Mouse (Mus musculus): ENCODE measurements around the gene Mitd1.

Gene Mitd1

DNA sequence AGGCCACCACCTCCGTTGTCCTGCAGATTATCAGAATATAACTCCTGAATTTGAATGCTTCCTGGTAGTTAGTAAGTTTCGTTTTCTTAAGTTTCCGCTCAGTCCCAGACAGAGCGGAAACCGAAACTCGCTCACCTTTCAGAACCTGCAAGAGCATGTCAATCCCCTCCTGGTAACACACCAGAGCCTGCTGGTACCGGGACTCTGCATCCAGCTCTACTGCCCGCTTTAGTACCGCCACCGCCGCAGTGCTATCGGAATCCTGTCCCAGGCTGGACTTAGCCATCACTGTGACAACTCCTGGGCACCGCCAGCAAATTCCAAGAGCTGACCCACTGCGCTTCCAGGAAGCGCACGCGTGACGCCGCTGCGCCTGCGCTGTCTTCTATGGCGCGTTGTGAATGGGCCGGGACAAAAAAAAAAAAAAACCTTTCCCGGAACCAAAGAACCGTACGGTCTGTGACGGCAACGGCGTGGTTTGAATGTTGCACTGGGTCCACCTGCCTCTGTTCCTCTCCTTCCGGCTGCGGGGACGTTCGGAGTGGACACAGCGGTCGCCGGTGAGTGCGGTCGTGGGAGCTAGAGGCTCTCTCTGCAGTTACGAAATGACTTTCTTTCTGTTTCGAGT lies at the start of gene Mitd1, which contains the start of gene Mrpl30:
TSS of gene Mitd1 (minus strand) at position 387 of the 628 bp plus-strand sequence.
TSS of gene Mrpl30 (plus strand) at position 453 of the 628 bp plus-strand sequence.
- peak; percentile 82 for DNase-seq (ENCODE audit: low spot score)

- peak; percentile 7 for DNase-seq (ENCODE audit: low spot score)
Observed at GRCm38 (mm10) chr1:37931806-37932205, 41.6 kb upstream of the Mitd1 start.

GRCm38 (mm10) chr1:37925971-37926370 lies 35.8 kb upstream of the Mitd1 start:
- no peak for DNase-seq (ENCODE audit: low spot score)

- no peak for DNase-seq (ENCODE audit: low spot score)
Observed at GRCm38 (mm10) chr1:37922536-37922935, 32.3 kb upstream of the Mitd1 start.

DNA sequence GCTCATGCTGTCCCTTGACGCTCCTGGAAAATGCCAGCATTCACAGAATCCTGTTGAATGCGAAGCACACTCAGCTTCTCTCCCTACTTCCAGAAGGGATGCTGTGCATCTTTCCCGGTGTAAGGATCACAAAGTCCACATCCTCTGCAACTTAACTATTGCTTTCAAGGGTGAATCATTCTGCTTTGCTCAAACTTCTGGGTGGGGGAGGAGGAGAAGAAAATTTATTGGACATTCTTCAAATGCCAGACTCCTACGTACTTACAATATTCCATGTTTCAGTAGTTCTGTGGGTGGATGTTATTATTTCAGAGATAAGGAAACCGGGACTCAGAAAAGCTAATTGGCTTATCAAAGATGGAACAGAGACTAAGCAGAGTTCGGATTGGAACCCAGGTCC lies 27.9 kb upstream of the Mitd1 start:
- DNase-seq (ENCODE audit: low spot score) = no peak

- DNase-seq (ENCODE audit: low spot score) = no peak
Observed at GRCm38 (mm10) chr1:37917666-37918065, 27.5 kb upstream of the Mitd1 start.

DNA sequence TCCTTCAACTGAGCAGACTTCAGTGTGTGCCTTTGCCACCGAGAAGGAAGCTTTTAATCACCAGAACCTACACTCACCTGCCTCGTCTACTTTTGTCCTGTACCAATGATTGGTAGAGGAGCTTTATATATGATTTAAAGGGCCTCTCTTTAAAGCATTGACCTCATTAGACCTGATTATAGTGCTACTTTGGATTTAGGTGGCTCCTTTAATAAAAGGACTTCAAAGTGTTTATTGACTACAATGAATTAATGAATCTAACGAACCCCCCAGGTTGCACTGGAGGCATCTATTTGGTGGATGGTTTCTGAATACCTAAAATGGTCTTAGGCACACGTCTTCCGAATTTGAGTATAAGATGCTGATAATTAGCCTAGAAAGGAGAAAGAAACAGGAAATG lies 26.2 kb upstream of the Mitd1 start, which contains the start of gene Lyg2:
TSS of gene Lyg2 (minus strand) at position 101 of the 400 bp plus-strand sequence.
- no peak for DNase-seq (ENCODE audit: low spot score)

GRCm38 (mm10) chr1:37912751-37913150 lies 22.5 kb upstream of the Mitd1 start:
- DNase-seq (ENCODE audit: low spot score) = no peak

GRCm38 (mm10) chr1:37903178-37903577 lies 13.0 kb upstream of the Mitd1 start:
- DNase-seq (ENCODE audit: low spot score) = peak; percentile 23

GRCm38 (mm10) chr1:37900288-37900687 lies 10.1 kb upstream of the Mitd1 start:
- no peak for DNase-seq (ENCODE audit: low spot score)

- no peak for DNase-seq (ENCODE audit: low spot score)
Observed at GRCm38 (mm10) chr1:37899816-37900215, 9.6 kb upstream of the Mitd1 start.

- DNase-seq (ENCODE audit: low spot score) = no peak
Observed at GRCm38 (mm10) chr1:37894606-37895005, 4.4 kb upstream of the Mitd1 start.

GRCm38 (mm10) chr1:37891400-37891799 lies 1.2 kb upstream of the Mitd1 start:
- no peak for DNase-seq (ENCODE audit: low spot score)

DNA sequence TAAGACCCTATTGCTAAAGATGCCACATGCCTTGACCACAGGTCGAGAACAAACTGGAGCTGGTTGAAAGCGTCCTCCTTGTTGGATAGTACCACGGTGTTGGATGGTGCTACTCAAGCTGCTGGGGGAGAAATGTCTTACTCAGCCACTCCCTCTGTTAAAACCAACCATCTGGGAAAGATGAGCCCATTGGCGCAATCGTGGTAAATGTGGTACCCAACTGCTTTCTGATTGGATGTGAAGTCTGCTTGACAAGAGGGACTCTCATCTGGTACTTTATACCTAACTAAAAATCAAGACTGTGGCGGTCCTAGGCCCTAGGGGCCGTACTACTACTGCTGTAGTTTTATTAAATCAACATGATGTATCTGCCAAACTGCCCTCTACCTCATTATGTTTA lies 1.0 kb downstream of the Mitd1 start:
- no peak for DNase-seq (ENCODE audit: low spot score)

GRCm38 (mm10) chr1:37884451-37884850 lies 5.8 kb downstream of the Mitd1 start:
- DNase-seq (ENCODE audit: low spot score) = no peak

- DNase-seq (ENCODE audit: low spot score) = no peak
Observed at GRCm38 (mm10) chr1:37883411-37883810, 6.8 kb downstream of the Mitd1 start.

DNA sequence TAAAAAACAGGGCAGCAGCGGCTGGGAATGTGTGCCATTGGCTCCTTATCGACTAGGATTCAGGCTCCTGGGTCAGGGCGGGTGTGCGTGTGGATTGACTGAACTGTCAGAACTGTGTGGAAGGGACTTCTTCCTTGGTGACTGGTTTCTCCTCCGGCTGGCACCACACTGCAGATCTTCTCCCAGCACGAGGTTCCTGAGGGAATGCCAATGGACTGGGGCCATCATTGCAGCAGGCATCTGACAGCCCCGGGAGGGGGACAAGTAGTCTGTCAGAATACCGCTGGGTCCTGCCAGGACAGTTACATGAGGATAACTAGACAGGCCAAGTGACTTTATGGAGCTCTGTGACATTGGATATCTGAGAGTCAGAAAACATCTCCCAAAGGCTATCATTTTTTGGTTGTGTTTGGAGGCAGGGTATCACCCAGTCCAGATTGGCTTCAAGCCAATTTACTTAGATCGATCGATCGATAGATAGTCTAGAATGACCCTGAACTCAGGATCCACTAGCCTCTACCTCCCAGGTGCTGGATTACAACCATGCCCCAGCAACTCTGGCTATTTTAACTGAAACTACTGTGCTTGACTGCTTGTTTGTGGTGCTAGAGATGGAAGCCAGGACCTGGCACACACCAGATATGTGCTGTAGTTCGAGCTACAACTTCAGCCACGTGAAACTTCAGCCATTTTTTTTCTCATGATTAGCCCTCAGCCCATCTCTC lies 12.3 kb downstream of the Mitd1 start:
- DNase-seq (ENCODE audit: low spot score) = no peak

GRCm38 (mm10) chr1:37873157-37873556 lies 17.1 kb downstream of the Mitd1 start:
- DNase-seq (ENCODE audit: low spot score) = no peak

DNA sequence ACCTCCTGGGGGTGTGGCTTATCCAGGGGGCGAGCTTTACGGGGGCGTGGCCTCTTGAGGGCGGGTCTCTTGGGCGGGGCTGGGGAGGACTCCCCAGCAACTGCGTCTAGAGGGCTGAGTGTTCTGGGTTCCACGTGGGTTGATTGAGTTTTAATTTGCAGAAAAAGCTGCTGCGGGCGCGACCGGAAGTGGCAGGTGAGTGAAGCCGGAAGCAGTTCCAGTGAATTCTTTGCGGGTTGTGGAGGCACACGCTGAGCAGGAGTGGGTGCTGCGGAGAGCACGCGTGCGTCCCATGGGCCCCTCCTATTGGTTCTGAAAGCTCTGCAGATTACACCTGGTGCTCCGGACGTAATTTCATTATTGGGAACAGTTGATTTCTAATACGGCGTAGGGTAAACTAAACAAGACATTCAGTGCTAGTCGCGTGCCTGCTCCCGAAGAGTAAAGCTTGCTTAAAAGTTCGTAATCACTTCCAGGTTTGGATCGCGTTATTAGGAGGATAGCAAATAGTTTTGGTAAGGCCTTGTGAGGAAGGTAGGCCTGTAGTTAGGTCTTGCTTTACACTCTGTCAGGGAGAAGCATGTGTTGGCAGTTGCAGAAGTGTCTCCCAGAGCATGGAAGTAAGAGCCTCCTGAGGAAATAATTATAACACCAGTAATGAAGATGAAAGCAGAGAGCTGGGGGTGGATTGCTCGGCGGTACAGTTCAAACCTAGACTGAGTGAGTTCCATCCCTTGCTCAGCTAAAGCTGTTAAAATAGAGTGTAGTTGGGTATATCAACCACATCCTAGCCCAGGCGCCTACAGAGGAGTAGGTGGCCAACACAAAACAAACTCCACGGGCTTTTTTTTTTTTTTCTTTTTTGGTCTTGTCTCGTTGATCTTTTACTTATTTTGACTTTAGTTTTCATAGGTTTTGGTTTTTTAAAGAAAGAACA lies 17.8 kb downstream of the Mitd1 start:
- peak; percentile 61 for DNase-seq (ENCODE audit: low spot score)

GRCm38 (mm10) chr1:37871704-37872103 lies 18.5 kb downstream of the Mitd1 start, which contains the start of gene Lipt1:
TSS of gene Lipt1 (plus strand) at chr1:37871738.
- DNase-seq (ENCODE audit: low spot score) = peak; percentile 13

- DNase-seq (ENCODE audit: low spot score) = no peak
Observed at GRCm38 (mm10) chr1:37869362-37869761, 20.8 kb downstream of the Mitd1 start.

- DNase-seq (ENCODE audit: low spot score) = no peak
Observed at GRCm38 (mm10) chr1:37868640-37869039, 21.6 kb downstream of the Mitd1 start.

All from ovary, postnatal 14 days (tissue).